Mouse (Mus musculus): ENCODE data around the gene Plppr5. TPM values are rescaled to one million over a fixed set of nuclear protein-coding genes. Genes with fewer than 3 reads are reported as not detected.

Plppr5 gene
- polyA plus RNA-seq, 1 experiment from 2014 or later = 0.34 TPM

DNA sequence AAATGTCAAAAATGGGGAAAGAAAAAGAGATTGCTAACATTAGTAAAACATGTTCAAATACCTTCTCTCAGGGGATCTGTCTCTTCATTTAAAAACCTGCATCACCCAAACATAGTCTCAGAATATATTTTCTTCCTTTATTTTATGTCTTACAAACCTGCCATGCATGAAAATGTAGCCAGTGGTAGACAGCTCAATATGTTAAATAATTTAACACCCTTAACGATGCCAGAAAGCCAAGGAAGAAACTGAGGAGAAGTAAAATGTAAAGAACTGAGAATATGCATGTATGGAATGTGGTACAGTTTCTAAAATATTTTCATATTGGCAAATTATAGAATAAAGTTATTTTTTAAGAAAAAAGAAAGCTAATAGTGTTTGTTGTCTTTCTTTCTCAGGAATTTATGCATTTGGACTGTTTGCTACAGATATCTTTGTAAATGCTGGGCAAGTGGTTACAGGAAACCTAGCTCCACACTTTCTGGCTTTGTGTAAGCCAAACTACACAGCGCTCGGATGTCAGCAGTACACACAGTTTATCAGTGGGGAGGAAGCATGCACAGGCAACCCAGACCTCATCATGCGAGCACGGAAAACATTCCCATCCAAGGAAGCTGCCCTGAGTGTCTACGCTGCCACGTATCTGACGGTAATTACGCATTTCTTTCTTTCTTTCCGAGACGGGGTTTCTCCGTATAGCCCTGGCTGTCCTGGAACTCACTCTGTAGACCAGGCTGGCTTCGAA is 50.8 kb downstream of the Plppr5 start:
- H3K36me3 ChIP-seq = no peaks in the 10 kb centered on the region
- 96% methylated on average over 13 of the region's 13 CpGs for WGBS
- no peak overlapping the region for H3K27ac ChIP-seq
- H3K27me3 ChIP-seq (ENCODE audit: insufficient read depth, poor library complexity, severe bottlenecking) = no peaks in the 10 kb centered on the region
- H3K4me1 ChIP-seq (replicated peaks) = peaks cover 6% of the 10 kb centered on the region
- H3K4me3 ChIP-seq = no peak overlapping the region
- H3K9me3 ChIP-seq = no peaks in the 10 kb centered on the region
- DNase-seq (ENCODE audit: low spot score) = no peak

DNA sequence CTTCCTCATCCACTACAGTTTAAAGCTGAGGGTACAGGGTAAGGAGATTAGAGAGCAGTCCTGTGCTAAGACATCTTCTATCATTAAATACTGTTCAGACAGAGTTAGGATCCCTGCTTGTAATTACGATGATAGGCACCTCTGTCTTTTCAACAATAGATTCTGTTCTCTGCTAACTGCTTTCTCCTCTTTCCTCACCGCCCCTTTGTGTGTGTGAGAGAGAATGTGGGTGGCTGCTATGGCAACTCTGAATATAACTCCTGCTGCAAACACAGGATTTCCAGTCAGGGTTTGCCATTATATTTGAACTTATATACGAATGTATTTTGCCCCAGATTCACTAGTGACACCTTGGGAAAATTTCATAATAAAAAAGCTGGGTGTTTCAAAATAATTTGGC is 54.2 kb downstream of the Plppr5 start:
- Histone ChIP-seq H3K4me1 (replicated peaks) (peaks cover 6% of the 10 kb centered on the region), H3K4me3 (no peak overlapping the region), H3K27me3 (ENCODE audit: insufficient read depth, poor library complexity, severe bottlenecking) (no peaks in the 10 kb centered on the region), H3K27ac (no peak overlapping the region), H3K9me3 (no peaks in the 10 kb centered on the region), H3K36me3 (no peaks in the 10 kb centered on the region)
- peak; percentile 14 for DNase-seq (ENCODE audit: low spot score)
- 29% methylated on average over 3 of the region's 3 CpGs for WGBS

DNA sequence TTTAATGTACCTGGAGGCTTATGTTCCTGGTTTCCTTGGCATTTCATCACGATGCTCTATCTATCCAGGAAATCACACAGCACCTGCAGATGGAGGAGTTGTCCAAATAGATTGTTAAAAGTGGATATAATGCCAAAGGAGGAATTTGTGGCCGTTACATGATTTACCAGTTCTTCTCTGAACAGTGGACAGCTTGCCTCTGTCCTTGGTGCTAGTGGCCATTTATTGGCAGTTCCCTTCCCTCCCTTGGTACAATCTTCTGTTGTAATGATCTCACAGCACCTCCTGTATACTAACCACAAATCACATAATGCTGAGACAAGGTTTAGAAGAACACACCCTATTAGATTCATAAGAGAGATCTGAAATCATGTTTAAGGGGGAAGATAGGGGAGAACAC is 55.7 kb downstream of the Plppr5 start:
- DNase-seq (ENCODE audit: low spot score) = no peak
- WGBS = 80% methylated on average over 2 of the region's 2 CpGs

DNA sequence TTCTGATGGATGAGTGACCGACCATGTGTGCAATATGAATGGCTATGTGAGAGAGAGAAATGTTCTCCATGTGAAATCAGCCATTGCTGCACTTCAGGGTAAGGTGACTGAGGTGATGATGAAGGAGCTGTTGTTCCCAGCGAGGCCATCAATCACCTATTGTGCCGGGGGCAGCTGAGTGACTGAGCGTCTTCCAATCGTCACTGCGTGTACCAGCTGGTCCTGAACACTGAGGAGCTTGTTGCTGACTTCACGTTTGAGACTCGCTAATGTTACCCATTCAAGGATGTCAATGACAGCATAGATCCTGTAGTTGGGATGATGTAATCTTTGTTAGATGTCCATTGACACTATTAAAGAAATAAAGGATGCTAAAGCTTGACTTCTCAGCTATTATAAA is 74.0 kb downstream of the Plppr5 start:
- no peaks in the 10 kb centered on the region for H3K36me3 ChIP-seq
- no peaks in the 10 kb centered on the region for H3K9me3 ChIP-seq
- H3K27ac ChIP-seq = no peak overlapping the region
- DNase-seq (ENCODE audit: low spot score) = peak; percentile 43
- no peaks in the 10 kb centered on the region for H3K4me1 ChIP-seq (replicated peaks)
- 58% methylated on average over 8 of the region's 8 CpGs for WGBS
- H3K4me3 ChIP-seq = no peak overlapping the region
- H3K27me3 ChIP-seq (ENCODE audit: insufficient read depth, poor library complexity, severe bottlenecking) = no peaks in the 10 kb centered on the region

More for the DNA sequence above, 55.7 kb downstream of the Plppr5 start:
- Histone ChIP-seq H3K4me3 (no peak overlapping the region), H3K36me3 (no peaks in the 10 kb centered on the region), H3K27me3 (ENCODE audit: insufficient read depth, poor library complexity, severe bottlenecking) (no peaks in the 10 kb centered on the region), H3K27ac (no peak overlapping the region), H3K9me3 (no peaks in the 10 kb centered on the region), H3K4me1 (replicated peaks) (peaks cover 6% of the 10 kb centered on the region)

DNA sequence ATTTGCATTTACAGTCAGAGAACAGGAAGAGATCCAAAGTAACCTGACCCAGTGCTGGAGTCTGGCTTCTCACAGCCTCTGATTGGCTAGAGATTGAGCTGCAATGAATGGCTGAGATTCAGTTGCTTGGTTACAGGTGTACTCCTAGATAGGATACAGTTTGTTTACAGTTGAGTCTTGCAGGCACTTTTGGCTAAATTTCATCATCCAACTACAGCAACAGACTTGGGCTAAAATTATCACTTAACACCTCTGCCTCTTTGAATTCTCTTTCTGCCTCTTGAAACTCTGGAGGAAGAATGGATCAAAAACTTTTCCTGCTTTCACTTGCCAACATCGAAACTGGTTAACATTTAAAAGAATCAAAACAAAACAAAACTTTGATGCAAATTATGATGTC is 89.7 kb downstream of the Plppr5 start:
- H3K4me3 ChIP-seq = no peak overlapping the region
- no peaks in the 10 kb centered on the region for H3K9me3 ChIP-seq
- H3K36me3 ChIP-seq = no peaks in the 10 kb centered on the region
- no peak overlapping the region for H3K27ac ChIP-seq
- H3K4me1 ChIP-seq (replicated peaks) = no peaks in the 10 kb centered on the region
- 80% methylated on average over 1 of the region's 1 CpGs for WGBS
- no peaks in the 10 kb centered on the region for H3K27me3 ChIP-seq (ENCODE audit: insufficient read depth, poor library complexity, severe bottlenecking)
- DNase-seq (ENCODE audit: low spot score) = no peak

DNA sequence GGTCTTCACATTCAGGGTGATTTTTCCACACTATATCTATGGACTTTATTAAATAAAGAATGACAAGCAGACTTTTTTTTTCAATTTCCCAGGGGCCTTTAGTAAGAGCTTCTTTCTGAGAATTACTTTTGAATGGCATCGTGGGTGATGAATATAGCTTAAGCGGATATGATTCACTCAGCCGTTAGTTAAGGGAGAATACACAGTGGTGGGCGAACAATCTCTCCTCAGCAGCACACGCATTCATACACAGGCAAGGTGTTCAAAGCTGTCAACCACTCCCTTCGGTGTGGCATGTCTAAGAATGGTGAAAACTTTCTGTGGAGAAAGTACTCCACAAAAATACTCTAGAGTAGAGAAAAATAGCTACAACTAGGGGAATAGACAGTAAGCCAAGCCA is 104.6 kb downstream of the Plppr5 start:
- Histone ChIP-seq H3K36me3 (no peaks in the 10 kb centered on the region), H3K27ac (no peak overlapping the region), H3K4me1 (replicated peaks) (no peaks in the 10 kb centered on the region), H3K27me3 (ENCODE audit: insufficient read depth, poor library complexity, severe bottlenecking) (no peaks in the 10 kb centered on the region), H3K9me3 (no peaks in the 10 kb centered on the region), H3K4me3 (no peak overlapping the region)
- WGBS = 94% methylated on average over 6 of the region's 6 CpGs
- no peak for DNase-seq (ENCODE audit: low spot score)

DNA sequence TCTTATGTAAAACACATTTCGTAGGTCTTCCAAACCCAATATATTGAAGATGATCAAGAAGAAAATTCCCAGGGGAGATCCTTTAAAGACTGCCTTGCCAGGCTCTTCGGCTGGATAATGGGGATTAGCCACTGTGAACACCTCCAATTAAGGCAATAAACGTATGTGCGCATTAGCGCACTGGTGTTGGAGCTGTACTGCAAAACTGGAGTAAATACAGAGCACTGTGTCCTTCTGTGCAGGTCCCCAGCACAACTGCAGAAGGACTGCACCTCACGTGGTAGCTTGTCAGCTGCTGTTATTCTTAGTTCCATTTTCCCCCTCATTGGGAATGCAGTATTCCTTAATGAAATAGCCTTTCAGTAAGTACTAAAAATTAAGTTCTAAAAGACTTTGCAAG is 110.0 kb downstream of the Plppr5 start:
- no peaks in the 10 kb centered on the region for H3K4me1 ChIP-seq (replicated peaks)
- no peaks in the 10 kb centered on the region for H3K36me3 ChIP-seq
- DNase-seq (ENCODE audit: low spot score) = no peak
- H3K9me3 ChIP-seq = no peaks in the 10 kb centered on the region
- no peak overlapping the region for H3K4me3 ChIP-seq
- H3K27ac ChIP-seq = no peak overlapping the region
- no peaks in the 10 kb centered on the region for H3K27me3 ChIP-seq (ENCODE audit: insufficient read depth, poor library complexity, severe bottlenecking)
- WGBS = 89% methylated on average over 6 of the region's 6 CpGs

DNA sequence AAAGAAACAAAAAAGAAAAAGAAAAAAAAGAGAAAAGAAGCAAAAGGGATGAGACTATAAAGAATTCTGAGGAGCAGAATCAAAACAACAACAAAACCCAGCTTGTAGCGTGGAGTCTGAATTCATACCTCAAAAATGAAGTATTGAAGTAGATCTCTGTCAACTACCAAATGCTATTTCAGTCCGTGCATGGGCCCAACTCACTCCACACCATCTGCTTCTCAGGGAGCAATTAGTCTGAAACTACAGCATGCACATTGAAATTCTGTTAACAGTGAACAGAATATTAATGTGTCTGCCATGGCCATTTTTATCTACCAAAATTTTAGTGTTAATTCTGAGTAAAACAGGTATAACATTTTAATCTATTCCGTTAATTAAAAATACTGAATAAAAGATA is 111.4 kb downstream of the Plppr5 start:
- no peaks in the 10 kb centered on the region for H3K36me3 ChIP-seq
- no peaks in the 10 kb centered on the region for H3K27me3 ChIP-seq (ENCODE audit: insufficient read depth, poor library complexity, severe bottlenecking)
- no peak overlapping the region for H3K27ac ChIP-seq
- no peaks in the 10 kb centered on the region for H3K4me1 ChIP-seq (replicated peaks)
- no peaks in the 10 kb centered on the region for H3K9me3 ChIP-seq
- DNase-seq (ENCODE audit: low spot score) = no peak
- 87% methylated on average over 3 of the region's 3 CpGs for WGBS
- no peak overlapping the region for H3K4me3 ChIP-seq

DNA sequence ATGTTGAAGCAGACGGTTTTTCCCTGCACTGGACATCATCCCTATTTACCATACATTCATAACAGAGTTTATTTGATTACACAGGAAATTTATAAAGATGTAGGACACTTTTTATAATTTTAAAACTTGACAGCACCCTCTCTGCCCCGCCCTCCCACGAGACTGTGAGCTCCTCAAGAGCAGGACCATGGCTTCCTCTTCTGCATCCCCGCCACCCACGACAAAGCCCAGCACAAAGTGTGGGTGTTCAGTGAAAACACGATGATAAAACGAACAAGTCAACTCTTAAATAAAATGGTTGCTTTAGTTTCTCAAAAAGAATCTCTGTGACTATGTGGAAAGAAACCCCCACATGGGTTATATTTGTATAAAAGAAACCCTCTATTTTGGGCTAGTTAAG is 112.0 kb downstream of the Plppr5 start:
- DNase-seq (ENCODE audit: low spot score) = no peak
- H3K27me3 ChIP-seq (ENCODE audit: insufficient read depth, poor library complexity, severe bottlenecking) = no peaks in the 10 kb centered on the region
- no peaks in the 10 kb centered on the region for H3K36me3 ChIP-seq
- H3K4me1 ChIP-seq (replicated peaks) = no peaks in the 10 kb centered on the region
- no peak overlapping the region for H3K27ac ChIP-seq
- WGBS = 91% methylated on average over 7 of the region's 7 CpGs
- no peak overlapping the region for H3K4me3 ChIP-seq
- no peaks in the 10 kb centered on the region for H3K9me3 ChIP-seq

DNA sequence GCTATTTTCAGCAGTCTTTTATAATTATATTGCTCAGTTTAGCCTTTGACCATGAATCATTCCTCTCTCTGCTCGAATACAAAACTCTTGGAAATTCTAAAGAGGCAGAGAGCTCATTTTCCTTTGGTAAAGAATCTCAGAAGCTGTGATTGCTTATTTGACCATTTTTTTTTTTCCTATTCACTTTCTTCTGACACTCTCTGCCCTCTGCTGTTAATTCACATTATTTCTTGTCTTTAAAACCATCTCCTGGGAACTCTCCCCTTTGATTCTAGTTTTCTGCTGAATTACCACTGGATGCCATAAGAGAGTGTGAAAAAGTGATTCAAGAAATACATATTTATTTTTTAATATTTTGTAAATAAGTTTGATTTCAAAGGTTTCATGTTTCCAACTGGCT is 120.1 kb downstream of the Plppr5 start:
- no peaks in the 10 kb centered on the region for H3K36me3 ChIP-seq
- H3K4me3 ChIP-seq = no peak overlapping the region
- H3K9me3 ChIP-seq = no peaks in the 10 kb centered on the region
- no peaks in the 10 kb centered on the region for H3K4me1 ChIP-seq (replicated peaks)
- H3K27ac ChIP-seq = no peak overlapping the region
- no peak for DNase-seq (ENCODE audit: low spot score)
- WGBS = 60% methylated on average over 1 of the region's 1 CpGs
- no peaks in the 10 kb centered on the region for H3K27me3 ChIP-seq (ENCODE audit: insufficient read depth, poor library complexity, severe bottlenecking)

DNA sequence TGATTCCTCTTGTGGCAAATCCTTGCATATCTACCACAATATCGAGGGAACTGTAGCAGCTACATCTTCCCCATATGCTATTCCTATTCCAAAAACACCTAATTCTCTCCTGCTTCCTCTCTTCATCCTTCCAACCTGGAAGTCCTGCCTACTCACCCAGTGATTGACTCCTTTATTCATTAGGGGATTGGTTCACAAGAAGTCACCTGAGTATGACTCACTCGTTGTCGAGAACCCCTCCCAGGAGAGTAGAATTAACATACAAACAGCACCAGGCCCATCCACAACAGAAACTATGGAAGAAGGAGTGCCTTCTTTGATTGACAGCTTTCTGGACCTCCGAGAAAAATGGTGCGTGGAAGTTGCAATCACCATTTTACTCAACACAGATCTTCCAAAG is 121.7 kb downstream of the Plppr5 start:
- H3K27ac ChIP-seq = no peak overlapping the region
- H3K9me3 ChIP-seq = no peaks in the 10 kb centered on the region
- DNase-seq (ENCODE audit: low spot score) = no peak
- no peaks in the 10 kb centered on the region for H3K36me3 ChIP-seq
- H3K4me1 ChIP-seq (replicated peaks) = no peaks in the 10 kb centered on the region
- H3K4me3 ChIP-seq = no peak overlapping the region
- H3K27me3 ChIP-seq (ENCODE audit: insufficient read depth, poor library complexity, severe bottlenecking) = no peaks in the 10 kb centered on the region
- 88% methylated on average over 5 of the region's 5 CpGs for WGBS

DNA sequence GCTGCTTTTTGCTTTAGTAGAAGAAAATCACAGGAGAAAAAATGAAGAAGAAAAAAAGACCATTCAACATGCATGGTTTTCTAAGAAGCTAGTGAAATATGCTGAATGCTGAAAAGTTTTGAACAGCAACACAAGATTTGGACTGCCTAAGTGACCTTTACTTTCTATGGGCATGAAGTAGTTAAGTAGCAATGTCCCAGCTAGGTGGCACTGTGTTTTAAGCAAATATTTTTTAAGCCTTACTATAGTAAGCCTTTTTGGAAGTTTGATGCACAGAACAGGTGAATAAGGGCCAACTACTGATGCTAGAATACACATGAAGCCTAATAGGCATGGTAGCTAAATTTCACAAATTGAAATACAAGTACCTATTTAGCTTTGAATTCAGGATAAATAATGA is 134.2 kb downstream of the Plppr5 start:
- H3K36me3 ChIP-seq = no peaks in the 10 kb centered on the region
- H3K27ac ChIP-seq = no peak overlapping the region
- H3K27me3 ChIP-seq (ENCODE audit: insufficient read depth, poor library complexity, severe bottlenecking) = no peaks in the 10 kb centered on the region
- H3K9me3 ChIP-seq = no peaks in the 10 kb centered on the region
- H3K4me3 ChIP-seq = no peak overlapping the region
- DNase-seq (ENCODE audit: low spot score) = no peak
- H3K4me1 ChIP-seq (replicated peaks) = no peaks in the 10 kb centered on the region

DNA sequence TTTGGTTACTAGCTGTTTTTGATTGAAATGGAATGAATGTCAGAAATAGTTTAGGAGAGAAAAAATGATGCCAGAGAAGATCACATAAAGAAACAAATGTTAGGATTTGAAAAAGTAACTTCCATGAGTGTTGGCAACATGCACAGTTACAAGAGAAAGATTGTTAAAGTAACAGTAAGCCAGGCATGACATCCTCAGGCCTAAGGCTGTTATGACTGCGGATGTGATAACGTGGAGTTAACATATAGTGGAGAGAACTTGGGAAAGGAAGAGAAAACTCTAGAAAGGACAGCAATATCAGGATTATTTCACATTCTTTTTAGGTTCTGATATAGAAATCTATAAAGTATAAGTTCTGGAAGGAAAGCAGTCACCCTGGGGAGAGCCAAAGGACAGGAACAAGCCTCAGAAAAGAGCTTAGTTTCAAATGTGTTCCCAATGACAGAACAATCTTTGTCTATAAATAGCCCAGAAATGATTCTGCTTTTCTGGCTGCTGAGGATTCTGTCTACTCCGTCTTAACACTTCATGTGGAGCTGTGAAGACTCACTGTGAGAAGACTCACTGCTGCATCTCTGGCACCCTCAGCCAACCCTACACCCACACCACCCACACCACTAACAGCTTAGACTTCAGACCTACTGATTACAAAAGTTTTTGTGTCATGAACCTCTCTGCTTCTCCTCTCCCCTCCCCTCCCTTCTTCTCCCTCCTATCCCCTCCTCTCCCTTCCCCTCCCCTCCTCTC is 142.1 kb downstream of the Plppr5 start:
- Histone ChIP-seq H3K27ac (no peak overlapping the region), H3K36me3 (no peaks in the 10 kb centered on the region), H3K9me3 (no peaks in the 10 kb centered on the region), H3K4me3 (no peak overlapping the region), H3K4me1 (replicated peaks) (no peaks in the 10 kb centered on the region), H3K27me3 (ENCODE audit: insufficient read depth, poor library complexity, severe bottlenecking) (no peaks in the 10 kb centered on the region)
- 86% methylated on average over 3 of the region's 3 CpGs for WGBS
- DNase-seq (ENCODE audit: low spot score) = no peak
